Mouse (Mus musculus): ENCODE measurements at regions not wholly inside any gene's neighbourhood (a gene's known extent, or its start where the extent isn't known, plus 50 kb on each side); places are given as distances from the start of the nearest gene placed in this dataset.
"Not testable (repeated sequence)": the region's sequence is repeated elsewhere in the genome, so short reads cannot be mapped to it uniquely, and the experiment has no call there.

DNA sequence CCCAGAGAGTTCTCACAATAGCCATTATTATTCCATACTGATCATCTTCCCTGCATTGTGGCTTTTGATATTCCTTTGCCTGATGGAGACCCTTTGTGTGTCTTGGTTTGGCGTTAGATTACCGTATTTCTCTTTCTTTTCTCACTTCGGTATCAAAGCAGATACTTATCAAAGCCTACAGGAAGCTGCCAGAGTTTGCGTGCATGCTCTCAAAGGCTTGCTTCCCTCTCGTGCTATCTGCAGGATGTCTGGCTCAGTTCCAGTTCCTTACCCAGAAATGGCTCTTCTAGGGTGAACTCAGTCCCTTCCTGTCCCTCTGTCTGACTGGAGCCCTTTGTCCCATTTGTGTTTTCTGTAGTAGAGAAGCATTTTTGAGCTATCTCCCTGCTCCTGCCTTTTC lies 124.5 kb upstream of the Stt3b start:
- WGBS = 48% methylated on average over 5 of the region's 5 CpGs
- Histone ChIP-seq H3K9me3 (peaks cover 10% of the 10 kb centered on the region; the same call in 1 of the 2 replicates), H3K4me2 (replicated peaks) (no peak overlapping the region), H3K9ac (no peak overlapping the region), H3K4me1 (no peaks in the 10 kb centered on the region), H3K27me3 (no peaks in the 10 kb centered on the region), H3K36me3 (no peaks in the 10 kb centered on the region), H3K4me3 (no peak overlapping the region), H3K27ac (no peak overlapping the region)
- no peak for ATAC-seq (ENCODE audit: low FRiP score, low read depth)

DNA sequence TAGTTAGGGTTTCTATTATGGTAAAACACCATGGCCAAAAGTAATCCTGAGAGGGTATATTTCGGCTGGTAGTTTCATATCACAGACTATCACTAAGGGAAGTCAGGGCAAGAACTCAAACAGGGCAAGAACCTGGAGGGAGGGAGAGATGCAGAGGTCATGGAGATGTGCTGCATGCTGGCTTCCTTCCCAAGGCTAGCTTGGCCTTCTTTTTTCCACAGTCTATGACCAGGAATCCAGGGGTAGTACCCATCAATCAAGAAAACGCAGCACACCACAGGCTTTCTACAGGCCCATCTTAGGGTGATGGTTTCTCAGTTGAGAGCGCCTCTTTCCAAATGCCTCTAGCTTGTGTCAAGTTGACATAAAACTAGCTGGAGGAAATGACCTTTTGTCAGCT lies 126.1 kb upstream of the Stt3b start:
- 87% methylated on average over 3 of the region's 3 CpGs for WGBS

DNA sequence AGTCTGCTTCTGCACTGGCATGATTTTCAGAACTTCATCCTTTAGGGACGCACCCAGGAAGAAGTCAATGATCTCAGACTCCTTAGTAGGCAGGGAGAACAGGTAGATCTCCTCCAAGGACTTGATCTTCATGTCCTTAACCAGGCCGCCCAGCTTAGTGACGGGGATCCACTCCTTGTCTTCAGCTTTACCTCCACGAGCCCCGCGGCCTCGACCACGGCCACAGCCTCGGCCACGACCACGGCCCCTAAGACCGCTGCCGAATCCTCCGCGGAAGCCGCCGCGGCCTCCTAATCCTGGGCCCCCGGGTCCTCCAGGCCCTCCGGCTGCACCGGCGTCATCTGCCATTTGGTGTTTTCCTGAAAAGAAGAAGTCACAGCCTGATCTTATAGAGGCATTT lies 128.0 kb upstream of the Stt3b start:
- H3K9ac ChIP-seq, H3K4me1 ChIP-seq: not testable (repeated sequence)

More for the DNA sequence above, 126.1 kb upstream of the Stt3b start:
- H3K27me3 ChIP-seq = no peaks in the 10 kb centered on the region
- H3K36me3 ChIP-seq = no peaks in the 10 kb centered on the region
- no peak for ATAC-seq (ENCODE audit: low FRiP score, low read depth)
- H3K27ac ChIP-seq = no peak overlapping the region
- H3K4me3 ChIP-seq = no peak overlapping the region
- H3K4me2 ChIP-seq (replicated peaks) = no peak overlapping the region
- H3K9me3 ChIP-seq = peaks cover 13% of the 10 kb centered on the region; the same call in 1 of the 2 replicates
- no peaks in the 10 kb centered on the region for H3K4me1 ChIP-seq
- H3K9ac ChIP-seq = no peak overlapping the region

DNA sequence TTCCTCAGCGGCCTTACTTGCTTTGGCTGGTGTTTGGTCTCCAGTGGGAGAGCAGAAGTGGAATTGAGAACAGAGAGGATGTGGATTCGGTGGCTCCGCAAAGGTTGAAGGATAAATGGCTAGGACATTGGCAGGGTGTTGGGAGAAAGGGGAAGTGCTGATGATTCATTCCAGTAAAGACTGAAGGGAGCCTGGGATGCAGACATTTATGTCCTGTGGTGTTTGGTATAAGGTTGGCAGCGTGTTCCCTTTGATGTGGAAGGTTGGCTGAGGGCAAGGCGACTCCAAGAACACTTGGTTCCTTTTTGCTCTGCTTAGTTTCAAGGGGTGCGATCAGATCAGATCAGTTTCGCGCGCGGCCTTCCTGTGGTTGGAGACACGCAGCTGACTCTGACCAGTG lies 136.5 kb upstream of the Stt3b start:
- H3K36me3 ChIP-seq = no peaks in the 10 kb centered on the region
- H3K9me3 ChIP-seq = no peaks in the 10 kb centered on the region
- no peaks in the 10 kb centered on the region for H3K27me3 ChIP-seq
- H3K4me3 ChIP-seq = no peak overlapping the region
- no peak overlapping the region for H3K27ac ChIP-seq
- H3K9ac ChIP-seq = no peak overlapping the region
- H3K4me2 ChIP-seq (replicated peaks) = no peak overlapping the region
- no peak for ATAC-seq (ENCODE audit: low FRiP score, low read depth)
- H3K4me1 ChIP-seq = no peaks in the 10 kb centered on the region
- WGBS = 76% methylated on average over 11 of the region's 11 CpGs

More for the DNA sequence above, 128.0 kb upstream of the Stt3b start:
- H3K4me3 ChIP-seq; H3K27ac ChIP-seq; H3K36me3 ChIP-seq; H3K27me3 ChIP-seq; H3K4me2 ChIP-seq (replicated peaks); ATAC-seq (ENCODE audit: low FRiP score, low read depth): not testable (repeated sequence)
- peaks cover 13% of the 10 kb centered on the region; the same call in 1 of the 2 replicates for H3K9me3 ChIP-seq
- WGBS = 96% methylated on average over 22 of the region's 22 CpGs

DNA sequence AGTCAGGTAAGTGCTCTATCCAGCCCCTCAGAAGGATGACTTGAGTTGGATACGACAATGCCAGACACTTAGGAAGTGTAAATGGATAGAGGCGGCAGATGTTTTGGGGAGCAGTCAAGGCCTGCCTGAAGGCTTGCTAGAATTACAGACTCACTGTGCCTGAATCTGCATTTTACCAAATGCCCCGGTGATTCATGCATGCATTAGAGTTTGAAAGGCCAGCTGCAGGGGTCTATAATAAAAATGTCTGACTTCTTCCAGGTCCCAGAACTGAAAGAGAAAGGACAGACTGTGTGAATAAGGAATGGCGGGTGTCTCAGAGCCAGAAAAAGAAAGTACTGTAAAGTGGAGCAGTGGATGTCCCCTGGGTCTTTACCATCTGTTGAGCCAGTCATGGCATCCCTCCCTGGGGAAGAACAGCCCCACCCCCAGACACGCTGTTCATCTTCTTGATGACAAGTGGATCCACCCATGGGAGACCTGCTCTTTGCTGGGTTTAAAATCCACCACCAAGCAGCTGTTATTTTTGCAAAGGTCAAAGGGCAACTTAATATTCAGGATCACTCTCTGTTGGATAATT lies 140.6 kb upstream of the Stt3b start:
- H3K4me1 ChIP-seq = no peaks in the 10 kb centered on the region
- no peaks in the 10 kb centered on the region for H3K9me3 ChIP-seq
- no peak overlapping the region for H3K9ac ChIP-seq
- no peak for ATAC-seq (ENCODE audit: low FRiP score, low read depth)
- no peak overlapping the region for H3K4me3 ChIP-seq
- no peaks in the 10 kb centered on the region for H3K27me3 ChIP-seq
- H3K36me3 ChIP-seq = no peaks in the 10 kb centered on the region
- 75% methylated on average over 5 of the region's 5 CpGs for WGBS
- no peak overlapping the region for H3K27ac ChIP-seq
- no peak overlapping the region for H3K4me2 ChIP-seq (replicated peaks)

DNA sequence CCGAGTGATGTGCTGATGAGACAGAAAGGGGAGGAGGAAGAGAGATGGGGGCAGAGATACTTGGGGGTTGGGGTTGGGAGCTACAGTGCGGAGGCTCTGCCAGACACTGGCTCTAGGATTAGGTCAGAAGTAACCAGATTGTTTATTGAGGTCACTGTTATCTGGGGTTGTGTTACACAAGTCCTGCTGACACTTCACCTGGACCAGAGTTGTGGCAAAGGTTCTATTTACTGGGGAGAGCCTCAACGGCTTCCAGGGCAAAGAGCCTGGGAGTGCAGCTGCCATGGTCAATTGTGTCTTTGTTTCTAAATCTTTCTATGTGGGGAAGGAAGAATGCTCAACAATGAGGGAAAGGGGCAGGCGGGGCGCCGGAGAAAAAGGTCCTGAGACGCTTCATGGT lies 144.6 kb upstream of the Stt3b start:
- no peak overlapping the region for H3K27ac ChIP-seq
- H3K4me3 ChIP-seq = no peak overlapping the region
- WGBS = 93% methylated on average over 7 of the region's 7 CpGs
- H3K9me3 ChIP-seq = no peaks in the 10 kb centered on the region
- H3K4me1 ChIP-seq = peaks cover 11% of the 10 kb centered on the region; the same call in 1 of the 2 replicates
- no peaks in the 10 kb centered on the region for H3K36me3 ChIP-seq
- H3K9ac ChIP-seq = no peak overlapping the region
- H3K27me3 ChIP-seq = no peaks in the 10 kb centered on the region
- no peak overlapping the region for H3K4me2 ChIP-seq (replicated peaks)
- ATAC-seq (ENCODE audit: low FRiP score, low read depth) = no peak

DNA sequence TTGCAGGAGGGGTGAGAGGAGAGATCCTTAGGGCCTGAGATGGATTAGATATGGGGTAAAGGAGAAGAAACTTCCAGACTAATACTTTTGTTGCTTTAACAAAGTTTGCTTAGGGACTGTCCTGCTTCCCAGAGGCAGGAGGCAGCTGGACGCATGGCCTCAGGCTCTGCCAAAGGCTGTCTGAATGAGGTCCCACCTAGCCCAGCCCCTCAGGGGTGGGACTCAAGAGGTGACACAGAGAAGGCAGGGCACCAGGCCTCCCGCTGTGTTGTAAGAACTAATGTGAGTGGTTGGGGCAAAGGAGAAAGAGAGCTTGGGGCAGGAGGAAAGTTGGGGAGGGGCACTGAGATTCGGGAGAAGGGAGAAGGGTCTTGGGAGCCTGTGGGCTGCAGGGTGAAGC lies 145.9 kb upstream of the Stt3b start:
- no peak overlapping the region for H3K27ac ChIP-seq
- no peaks in the 10 kb centered on the region for H3K36me3 ChIP-seq
- H3K4me1 ChIP-seq = peaks cover 11% of the 10 kb centered on the region; the same call in 1 of the 2 replicates
- no peak overlapping the region for H3K4me3 ChIP-seq
- H3K4me2 ChIP-seq (replicated peaks) = no peak overlapping the region
- H3K27me3 ChIP-seq = no peaks in the 10 kb centered on the region
- H3K9ac ChIP-seq = no peak overlapping the region
- ATAC-seq (ENCODE audit: low FRiP score, low read depth) = no peak
- H3K9me3 ChIP-seq = no peaks in the 10 kb centered on the region
- 32% methylated on average over 3 of the region's 3 CpGs for WGBS

DNA sequence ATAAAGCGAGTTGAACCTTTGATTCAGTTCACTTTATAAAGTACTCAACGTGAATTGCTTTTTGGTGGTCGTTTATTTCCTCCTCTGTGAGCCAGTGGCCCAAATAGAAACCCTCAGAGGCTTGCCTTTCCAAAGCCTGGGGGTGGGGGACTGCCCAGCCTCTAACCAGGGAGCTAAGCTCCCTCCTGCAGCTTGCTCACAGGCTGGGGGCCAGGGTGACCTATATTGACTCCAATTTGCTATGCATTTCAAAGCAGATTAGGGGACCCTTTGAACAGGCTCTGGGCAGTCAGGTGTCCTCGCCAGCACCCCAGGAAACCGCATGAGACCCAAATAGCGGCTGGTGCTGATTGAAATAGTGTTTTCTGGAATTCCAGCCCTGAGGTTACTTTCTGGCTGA lies 146.4 kb upstream of the Stt3b start:
- WGBS = 20% methylated on average over 6 of the region's 6 CpGs
- no peak overlapping the region for H3K4me2 ChIP-seq (replicated peaks)
- H3K9ac ChIP-seq = no peak overlapping the region
- no peak for ATAC-seq (ENCODE audit: low FRiP score, low read depth)
- no peak overlapping the region for H3K4me3 ChIP-seq
- peaks cover 11% of the 10 kb centered on the region; the same call in 1 of the 2 replicates for H3K4me1 ChIP-seq
- H3K27me3 ChIP-seq = no peaks in the 10 kb centered on the region
- H3K9me3 ChIP-seq = no peaks in the 10 kb centered on the region
- no peak overlapping the region for H3K27ac ChIP-seq
- no peaks in the 10 kb centered on the region for H3K36me3 ChIP-seq

DNA sequence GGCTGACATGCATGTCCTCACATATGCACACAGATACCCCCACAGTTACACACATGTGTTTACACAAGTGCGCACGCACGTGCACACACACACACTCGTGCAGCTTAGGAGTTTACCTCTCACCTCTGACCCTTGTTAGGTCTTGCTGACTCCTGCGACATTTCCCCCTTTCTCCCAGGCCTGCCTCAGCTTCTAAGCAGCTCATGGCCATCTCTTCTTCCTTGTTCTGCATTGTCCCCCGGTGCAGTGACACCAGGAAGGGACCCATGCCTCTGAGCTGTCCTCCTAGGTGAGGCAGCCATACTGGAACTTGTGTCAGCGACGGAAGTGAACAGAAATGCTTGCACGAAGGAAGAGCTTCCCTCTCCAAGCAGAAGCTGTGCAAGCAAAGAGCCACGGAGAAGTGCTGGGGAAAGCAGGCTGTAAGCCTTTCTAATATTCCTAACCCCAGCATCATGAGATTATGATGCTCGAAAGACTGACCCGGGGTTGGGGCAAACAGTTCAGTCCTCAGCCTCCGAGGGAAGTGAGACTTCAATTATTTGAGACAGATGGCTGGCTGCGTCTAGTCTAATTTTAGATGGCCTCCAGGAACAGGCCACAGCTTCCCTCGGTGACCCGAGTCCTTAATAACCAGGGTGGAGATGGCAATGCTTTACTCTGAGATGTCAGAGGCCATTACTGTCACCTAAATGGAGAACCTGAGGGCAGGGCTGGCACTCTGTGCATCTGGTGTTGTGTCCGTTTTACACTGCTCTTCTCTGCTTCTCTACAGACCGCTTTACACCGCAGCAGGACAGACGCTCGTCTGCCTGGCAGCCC lies 147.9 kb upstream of the Stt3b start:
- no peaks in the 10 kb centered on the region for H3K9me3 ChIP-seq
- H3K27me3 ChIP-seq = no peaks in the 10 kb centered on the region
- no peak overlapping the region for H3K4me2 ChIP-seq (replicated peaks)
- no peak for ATAC-seq (ENCODE audit: low FRiP score, low read depth)
- H3K9ac ChIP-seq = no peak overlapping the region
- H3K4me3 ChIP-seq = no peak overlapping the region
- H3K36me3 ChIP-seq = no peaks in the 10 kb centered on the region
- WGBS = 53% methylated on average over 21 of the region's 21 CpGs
- peaks cover 11% of the 10 kb centered on the region; the same call in 1 of the 2 replicates for H3K4me1 ChIP-seq
- H3K27ac ChIP-seq = no peak overlapping the region

DNA sequence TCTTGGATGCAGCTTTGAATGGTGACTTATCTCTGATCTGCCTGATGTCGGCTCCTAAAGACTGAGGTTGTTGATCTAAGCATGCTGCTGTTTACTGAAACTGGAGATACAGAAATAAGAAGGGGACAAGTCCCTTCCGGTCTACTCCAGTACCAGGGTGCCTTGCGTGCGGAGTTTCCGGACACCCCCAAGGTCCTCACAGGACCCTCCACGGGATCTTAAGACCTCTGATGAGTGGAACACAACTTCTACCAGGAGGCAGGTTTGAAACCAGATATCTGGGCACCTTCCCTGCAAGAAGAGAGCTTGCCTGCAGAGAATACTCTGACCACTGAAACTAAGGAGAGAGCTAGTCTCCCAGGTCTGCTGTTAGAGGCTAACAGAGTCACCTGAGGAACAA lies 148.9 kb upstream of the Stt3b start:
- 94% methylated on average over 6 of the region's 6 CpGs for WGBS
- ATAC-seq (ENCODE audit: low FRiP score, low read depth); H3K36me3 ChIP-seq; H3K27ac ChIP-seq; H3K9me3 ChIP-seq; H3K27me3 ChIP-seq; H3K4me3 ChIP-seq; H3K4me2 ChIP-seq (replicated peaks); H3K9ac ChIP-seq: not testable (repeated sequence)
- peaks cover 11% of the 10 kb centered on the region; the same call in 1 of the 2 replicates for H3K4me1 ChIP-seq

DNA sequence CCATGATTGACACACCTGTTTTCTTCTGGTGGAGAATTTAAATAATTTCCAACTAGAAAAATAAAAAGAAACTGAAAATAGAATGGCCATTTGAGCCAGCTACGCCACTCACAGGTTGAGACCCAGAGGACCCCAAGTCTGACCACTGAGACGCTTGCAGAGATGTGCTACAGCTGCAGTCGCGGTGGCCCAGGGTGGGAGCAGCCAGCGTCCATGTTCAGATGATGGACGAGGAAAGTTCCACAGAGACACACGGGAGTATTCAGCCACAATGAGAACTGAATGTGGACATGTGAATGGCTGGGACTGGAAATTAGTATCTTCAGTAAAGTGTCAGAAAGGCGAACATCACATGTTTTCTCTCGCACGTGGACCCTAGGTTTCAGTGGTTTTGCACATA lies 155.1 kb upstream of the Stt3b start:
- Histone ChIP-seq H3K36me3 (no peaks in the 10 kb centered on the region), H3K4me3 (no peak overlapping the region), H3K4me1 (no peaks in the 10 kb centered on the region), H3K9me3 (no peaks in the 10 kb centered on the region; the same call in 1 of the 2 replicates), H3K9ac (no peak overlapping the region), H3K4me2 (replicated peaks) (no peak overlapping the region), H3K27ac (no peak overlapping the region), H3K27me3 (no peaks in the 10 kb centered on the region)
- no peak for ATAC-seq (ENCODE audit: low FRiP score, low read depth)
- WGBS = 91% methylated on average over 10 of the region's 10 CpGs

DNA sequence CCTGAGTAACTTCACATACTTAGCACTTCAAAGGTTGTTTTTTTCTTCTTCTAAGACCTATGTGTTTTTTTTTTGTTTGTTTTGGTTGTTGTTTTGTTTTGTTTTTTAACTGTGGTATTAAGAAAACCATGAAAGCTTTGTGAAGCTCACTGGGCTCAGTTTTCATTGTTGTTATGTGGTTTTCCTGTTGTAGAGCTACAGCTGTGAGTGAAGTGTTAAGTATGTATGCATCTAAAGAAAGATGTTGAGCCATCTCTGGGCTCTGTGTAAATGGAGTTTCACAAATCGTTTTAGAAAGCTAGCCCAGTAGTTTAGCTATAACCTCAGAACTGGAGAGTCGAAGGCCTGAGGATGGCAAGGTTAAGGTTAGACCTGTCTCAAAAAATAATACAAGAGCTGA lies 158.4 kb upstream of the Stt3b start:
- Histone ChIP-seq H3K4me3 (no peak overlapping the region), H3K9ac (no peak overlapping the region), H3K36me3 (no peaks in the 10 kb centered on the region), H3K27me3 (no peaks in the 10 kb centered on the region), H3K4me2 (replicated peaks) (no peak overlapping the region), H3K9me3 (no peaks in the 10 kb centered on the region; the same call in 1 of the 2 replicates), H3K4me1 (no peaks in the 10 kb centered on the region), H3K27ac (no peak overlapping the region)
- no peak for ATAC-seq (ENCODE audit: low FRiP score, low read depth)
- WGBS = 95% methylated on average over 2 of the region's 2 CpGs

Data from limb, embryonic 13.5 days (tissue).